Mouse (Mus musculus) liver, postnatal 0 days (tissue): Measurements from ENCODE around the gene B230307C23Rik. TPM values are rescaled to one million over a fixed set of nuclear protein-coding genes. Genes with fewer than 3 reads are reported as not detected.
"Not testable (repeated sequence)": the region's sequence is repeated elsewhere in the genome, so short reads cannot be mapped to it uniquely, and the experiment has no call there.

ENCODE experiments used
- ATAC-seq: fragments of 200-750 bp; cut with Nextera tagmentation; 2 replicates; pipeline ENCODE4 v1.8.0; 2017; ENCODE audit warnings: mild to moderate bottlenecking, moderate library complexity
- DNase-seq: peaks from one replicate; pipeline ENCODE4 v3.0.0-alpha.2; 2016
- H3K27ac ChIP-seq: fragments of 300-500 bp; sonication (generic); 2 replicates; pipeline ENCODE4 v1.5.1; 2014; ENCODE audit warnings: antibody characterized with exemption, moderate library complexity, mild to moderate bottlenecking, low read depth
- H3K27me3 ChIP-seq: fragments of 300-500 bp; sonication (generic); 2 replicates; pipeline ENCODE4 v1.6.1; 2014; ENCODE audit warnings: low read length, control low read depth, mixed read lengths; ENCODE audit not compliant: insufficient read depth
- H3K36me3 ChIP-seq: fragments of 300-500 bp; sonication (generic); replicated peaks from 2 replicates; pipeline ENCODE4 v1.6.1; 2014; ENCODE audit warnings: mild to moderate bottlenecking, control low read depth, low read length, moderate library complexity, mixed read lengths; ENCODE audit not compliant: insufficient read depth
- H3K4me1 ChIP-seq: fragments of 300-500 bp; sonication (generic); 2 replicates; pipeline ENCODE4 v1.6.1; 2014; ENCODE audit warnings: antibody characterized with exemption, mild to moderate bottlenecking, control low read depth; ENCODE audit not compliant: insufficient read depth
- H3K4me2 ChIP-seq: fragments of 300-500 bp; sonication (generic); 2 replicates; pipeline ENCODE4 v1.6.1; 2014; ENCODE audit warnings: low read depth, mild to moderate bottlenecking, low read length, moderate library complexity, mixed read lengths
- H3K4me3 ChIP-seq: fragments of 300-500 bp; sonication (generic); 2 replicates; pipeline ENCODE4 v1.5.1; 2014; ENCODE audit warnings: low read depth, low read length
- H3K9ac ChIP-seq: fragments of 300-500 bp; sonication (generic); replicated peaks from 2 replicates; pipeline ENCODE4 v1.6.1; 2014; ENCODE audit warnings: mild to moderate bottlenecking, moderate library complexity
- H3K9me3 ChIP-seq: fragments of 300-500 bp; sonication (generic); 2 replicates; pipeline ENCODE4 v1.6.1; 2016; ENCODE audit warnings: mild to moderate bottlenecking, control low read depth, low read length, mixed read lengths
- CTCF ChIP-seq: sonication (generic); IDR thresholded peaks from 2 replicates; pipeline ENCODE4 v1.5.1; 2016; ENCODE audit warnings: antibody characterized with exemption, low read depth
- EP300 ChIP-seq: IDR thresholded peaks from 2 replicates; pipeline ENCODE4 v1.6.1; 2016; ENCODE audit warnings: antibody characterized with exemption, low read depth, mild to moderate bottlenecking
- WGBS: fragments of 180-500 bp; shearing (Covaris S2); extraction: QIAGEN DNeasy Blood & Tissue Kit; methylation state at CpG from one replicate; pipeline ENCODE4 v1.1.7; 2014; ENCODE audit not compliant: insufficient replicate concordance; 5-methylcytosine and 5-hydroxymethylcytosine counted together
- polyA plus RNA-seq: library from polyadenylated mRNA; unstranded; fragments of >200 nt; fragmentation: Nextera tagmentation; extraction: Ambion mirVana; gene quantifications from 2 replicates; pipeline ENCODE4 v1.2.1, GENCODE M21; 2015

The B230307C23Rik gene
- polyA plus RNA-seq, 1 experiment from 2014 or later = 11.2 TPM

DNA sequence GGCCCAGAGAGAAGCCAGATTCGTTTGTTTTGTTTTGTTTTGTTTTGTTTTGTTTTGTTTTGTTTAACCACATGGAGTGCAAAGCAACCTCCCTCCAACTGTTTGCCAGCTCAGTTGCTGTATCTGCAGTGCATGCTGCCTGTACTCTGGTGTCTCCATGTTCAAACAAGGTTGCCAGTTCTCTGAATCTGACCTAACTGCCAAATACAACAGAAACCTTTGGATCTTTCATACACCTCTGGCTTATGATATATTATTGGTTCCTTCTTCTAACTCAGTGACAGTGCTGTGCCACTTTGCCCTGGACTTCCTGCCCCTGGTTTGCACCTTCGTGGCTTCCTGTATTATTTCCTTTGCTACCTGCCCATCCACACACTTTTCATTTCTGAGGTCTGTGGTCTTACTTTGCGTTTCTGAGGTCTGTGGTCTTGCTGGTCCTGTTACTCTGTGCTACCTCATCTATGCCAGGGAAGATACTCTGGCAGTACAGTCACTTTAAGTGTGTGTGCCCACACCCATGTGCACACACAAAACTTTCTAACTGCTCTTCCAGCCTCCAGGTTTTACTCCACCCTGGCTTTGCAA lies 33.1 kb upstream of the B230307C23Rik start:
- 67% methylated on average over 3 of the region's 3 CpGs for WGBS
- DNase-seq = no peak
- no peak overlapping the region for H3K27ac ChIP-seq
- no peak overlapping the region for H3K4me3 ChIP-seq
- ATAC-seq = no peak
- TF ChIP-seq CTCF (no peak), EP300 (no peak)
- H3K36me3 ChIP-seq = no peaks in the 10 kb centered on the region
- H3K4me1 ChIP-seq = peaks cover 24% of the 10 kb centered on the region
- H3K9me3 ChIP-seq = no peaks in the 10 kb centered on the region
- no peak overlapping the region for H3K4me2 ChIP-seq
- no peaks in the 10 kb centered on the region for H3K27me3 ChIP-seq
- no peak overlapping the region for H3K9ac ChIP-seq

- H3K27me3 ChIP-seq = no peaks in the 10 kb centered on the region
- TF ChIP-seq CTCF (no peak), EP300 (peak; percentile 67; the same call in 1 of the 2 replicates)
- H3K4me3 ChIP-seq = no peak overlapping the region
- H3K36me3 ChIP-seq = no peaks in the 10 kb centered on the region
- no peak overlapping the region for H3K27ac ChIP-seq
- no peak overlapping the region for H3K9ac ChIP-seq
- peak; percentile 72 for ATAC-seq
- H3K4me2 ChIP-seq = no peak overlapping the region
- no peak for DNase-seq
- no peaks in the 10 kb centered on the region for H3K4me1 ChIP-seq
- no peaks in the 10 kb centered on the region for H3K9me3 ChIP-seq
- 40% methylated on average over 1 of the region's 1 CpGs for WGBS
Measured at GRCm38 (mm10) chr16:97977277-97977676, 19.8 kb upstream of the B230307C23Rik start.

DNA sequence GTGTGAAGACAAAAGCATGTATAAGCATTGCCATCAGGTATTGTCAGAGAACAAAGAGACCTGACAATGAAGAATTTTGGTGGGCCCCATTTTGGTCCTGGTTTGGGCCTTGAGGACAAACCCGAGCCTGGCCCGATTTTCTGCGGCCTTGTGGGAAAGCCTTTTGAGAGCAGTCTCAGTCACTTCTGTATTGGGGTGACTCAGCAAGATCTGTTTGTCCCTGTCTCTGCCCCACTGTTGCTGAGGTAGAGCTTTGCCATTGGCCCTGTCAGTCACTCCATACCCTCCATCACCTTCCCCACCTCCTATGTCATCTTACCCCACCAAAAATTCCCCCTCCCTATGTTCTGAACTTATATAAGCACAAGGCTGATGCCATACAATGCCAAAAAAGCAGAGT lies 19.4 kb upstream of the B230307C23Rik start:
- TF ChIP-seq CTCF (no peak), EP300 (no peak)
- Histone ChIP-seq H3K4me1 (no peaks in the 10 kb centered on the region), H3K36me3 (no peaks in the 10 kb centered on the region), H3K9me3 (no peaks in the 10 kb centered on the region), H3K27ac (no peak overlapping the region), H3K4me3 (no peak overlapping the region), H3K9ac (no peak overlapping the region), H3K27me3 (no peaks in the 10 kb centered on the region), H3K4me2 (no peak overlapping the region)
- DNase-seq (no peak), ATAC-seq (no peak)
- WGBS = 73% methylated on average over 3 of the region's 3 CpGs

DNA sequence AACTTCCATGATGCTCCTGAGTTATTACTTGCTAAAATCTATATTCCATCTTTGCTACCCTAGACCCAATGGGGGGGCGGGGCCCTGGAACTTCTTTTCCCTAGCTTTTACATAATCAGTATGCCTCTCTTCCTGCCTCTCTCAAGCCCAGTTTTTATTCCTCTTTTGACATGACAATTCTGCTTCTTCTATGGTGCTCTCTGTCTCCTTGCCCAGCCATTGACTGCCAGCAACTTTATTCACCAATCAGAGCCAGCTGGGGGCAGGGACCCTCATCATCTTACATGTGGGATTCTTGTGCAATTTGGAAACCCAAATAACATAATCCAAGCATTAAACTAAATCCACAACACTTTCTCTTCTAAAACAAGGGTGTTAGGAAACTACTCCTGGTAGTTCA lies 15.8 kb upstream of the B230307C23Rik start:
- TF ChIP-seq EP300 = no peak
- no peak for TF ChIP-seq CTCF

GRCm38 (mm10) chr16:97984589-97984988 lies 12.5 kb upstream of the B230307C23Rik start:
- 81% methylated on average over 5 of the region's 5 CpGs for WGBS
- H3K9ac ChIP-seq = no peak overlapping the region
- H3K27ac ChIP-seq = no peak overlapping the region
- ATAC-seq = no peak
- no peaks in the 10 kb centered on the region for H3K27me3 ChIP-seq
- no peak for DNase-seq
- H3K4me1 ChIP-seq = no peaks in the 10 kb centered on the region
- TF ChIP-seq EP300 (no peak), CTCF (no peak)
- H3K4me2 ChIP-seq = no peak overlapping the region
- no peaks in the 10 kb centered on the region for H3K36me3 ChIP-seq
- H3K9me3 ChIP-seq = no peaks in the 10 kb centered on the region
- no peak overlapping the region for H3K4me3 ChIP-seq

More for the DNA sequence above, 15.8 kb upstream of the B230307C23Rik start:
- no peak overlapping the region for H3K4me3 ChIP-seq
- WGBS = 76% methylated on average over 1 of the region's 1 CpGs
- H3K9ac ChIP-seq = no peak overlapping the region
- H3K27me3 ChIP-seq = no peaks in the 10 kb centered on the region
- ATAC-seq (no peak), DNase-seq (no peak)
- no peaks in the 10 kb centered on the region for H3K4me1 ChIP-seq
- no peak overlapping the region for H3K27ac ChIP-seq
- no peak overlapping the region for H3K4me2 ChIP-seq
- H3K9me3 ChIP-seq = no peaks in the 10 kb centered on the region
- no peaks in the 10 kb centered on the region for H3K36me3 ChIP-seq

DNA sequence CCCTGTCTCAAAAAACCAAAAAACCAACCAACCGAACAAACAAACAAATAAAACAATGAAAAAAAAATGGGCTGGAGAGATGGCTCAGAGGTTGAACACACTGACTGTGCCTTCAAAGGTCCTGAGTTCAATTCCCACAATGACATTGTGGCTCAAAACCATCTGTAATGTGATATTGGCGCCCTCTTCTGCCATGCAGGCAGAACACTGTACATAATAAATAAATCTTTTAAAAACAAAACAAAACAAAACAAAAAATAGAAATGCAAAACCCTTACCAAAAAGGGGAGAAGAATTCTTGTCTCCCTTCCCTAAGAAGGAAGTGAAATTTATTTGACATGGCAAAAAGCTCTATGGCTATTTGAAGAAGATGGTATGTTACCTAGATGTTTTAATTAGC lies 5.6 kb upstream of the B230307C23Rik start:
- DNase-seq = no peak
- Histone ChIP-seq H3K27me3 (no peaks in the 10 kb centered on the region), H3K4me3 (no peak overlapping the region), H3K36me3 (no peaks in the 10 kb centered on the region), H3K9ac (no peak overlapping the region), H3K27ac (no peak overlapping the region), H3K4me2 (no peak overlapping the region), H3K4me1 (peaks cover 11% of the 10 kb centered on the region), H3K9me3 (no peaks in the 10 kb centered on the region)
- WGBS = 65% methylated on average over 2 of the region's 2 CpGs
- no peak for ATAC-seq
- peak; percentile 38 for TF ChIP-seq CTCF
- no peak for TF ChIP-seq EP300

- H3K36me3 ChIP-seq, DNase-seq, H3K27ac ChIP-seq, H3K9me3 ChIP-seq, H3K4me2 ChIP-seq, H3K9ac ChIP-seq, H3K4me3 ChIP-seq, ATAC-seq, H3K27me3 ChIP-seq: not testable (repeated sequence)
- WGBS = 70% methylated on average over 3 of the region's 3 CpGs
- H3K4me1 ChIP-seq = peaks cover 14% of the 10 kb centered on the region
Measured at GRCm38 (mm10) chr16:97992477-97992876, 4.6 kb upstream of the B230307C23Rik start.
